Mouse (Mus musculus) stomach, postnatal 0 days (tissue): Measurements from ENCODE around the gene Lyrm7.

Experiments
- CTCF ChIP-seq: IDR thresholded peaks from 2 replicates; pipeline ENCODE4 v1.5.1; 2016; ENCODE audit warnings: antibody characterized with exemption, low read depth, mild to moderate bottlenecking, moderate library complexity
- EP300 ChIP-seq: optimal IDR thresholded peaks from 2 replicates; pipeline ENCODE3; 2016; ENCODE audit warnings: antibody characterized with exemption

- TF ChIP-seq CTCF (no peak), EP300 (no peak)
These were observed 58.1 kb downstream of the Lyrm7 start for GRCm38 (mm10) chr11:54802621-54803020.
